Mouse (Mus musculus) embryonic fibroblast, embryonic 13.5 days (primary cell): ENCODE results near the gene D17H6S53E. TPM values are rescaled to one million over a fixed set of nuclear protein-coding genes. Genes with fewer than 3 reads are reported as not detected.

ENCODE experiments used
- H3K27ac ChIP-seq: 2 replicates; pipeline ENCODE4 v1.5.1; 2012; ENCODE audit warnings: low read length, control low read depth, inconsistent platforms; ENCODE audit not compliant: insufficient read depth
- H3K4me1 ChIP-seq: 2 replicates; pipeline ENCODE4 v1.6.1; 2011; ENCODE audit warnings: low read length; ENCODE audit not compliant: control insufficient read depth, insufficient read depth
- H3K4me3 ChIP-seq: 2 replicates; pipeline ENCODE4 v1.5.1; 2011; ENCODE audit warnings: mild to moderate bottlenecking, control low read depth, low read length; ENCODE audit not compliant: insufficient read depth
- CTCF ChIP-seq: IDR thresholded peaks from 2 replicates; pipeline ENCODE4 v1.5.1; 2011; ENCODE audit warnings: mild to moderate bottlenecking, control low read depth, low read length, moderate library complexity, borderline replicate concordance; ENCODE audit not compliant: insufficient read depth
- POLR2A ChIP-seq: IDR thresholded peaks from 2 replicates; pipeline ENCODE4 v1.6.1; 2011; ENCODE audit warnings: low read depth, mild to moderate bottlenecking, control low read depth, low read length, moderate library complexity
- polyA plus RNA-seq: library from polyadenylated mRNA; stranded (reverse); fragments of >200 nt; gene quantifications from 2 replicates; pipeline ENCODE4 v1.2.4, GENCODE M21; 2011; ENCODE audit warnings: low read depth; ENCODE audit not compliant: missing spikeins, insufficient read length

D17H6S53E gene
- polyA plus RNA-seq, 1 experiment: 16.1 TPM

DNA sequence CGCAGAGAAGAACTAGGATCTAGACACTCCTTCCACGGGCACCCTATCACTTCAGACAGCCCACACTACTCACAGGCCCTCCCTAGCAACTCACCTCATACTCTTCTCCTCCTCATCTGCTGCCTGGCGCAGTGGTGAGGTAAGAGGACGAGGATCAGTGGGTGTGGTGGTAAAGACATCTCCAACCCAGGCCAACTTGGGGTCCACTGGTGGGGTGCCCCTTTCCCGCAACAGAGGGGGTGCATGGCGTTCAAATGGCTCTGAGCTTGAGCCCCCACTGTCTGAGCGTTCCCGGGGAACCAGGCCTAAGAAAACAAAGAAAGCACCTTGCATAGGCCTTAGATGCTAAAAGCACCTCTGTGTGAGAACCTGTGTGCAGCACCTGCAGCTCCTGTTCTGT, 31.1 kb downstream of the D17H6S53E start:
- H3K4me3 ChIP-seq: no peak overlapping the region
- TF ChIP-seq CTCF (no peak), POLR2A (no peak)
- H3K4me1 ChIP-seq: no peaks in the 10 kb centered on the region; the same call in 1 of the 2 replicates
- no peak overlapping the region for H3K27ac ChIP-seq

DNA sequence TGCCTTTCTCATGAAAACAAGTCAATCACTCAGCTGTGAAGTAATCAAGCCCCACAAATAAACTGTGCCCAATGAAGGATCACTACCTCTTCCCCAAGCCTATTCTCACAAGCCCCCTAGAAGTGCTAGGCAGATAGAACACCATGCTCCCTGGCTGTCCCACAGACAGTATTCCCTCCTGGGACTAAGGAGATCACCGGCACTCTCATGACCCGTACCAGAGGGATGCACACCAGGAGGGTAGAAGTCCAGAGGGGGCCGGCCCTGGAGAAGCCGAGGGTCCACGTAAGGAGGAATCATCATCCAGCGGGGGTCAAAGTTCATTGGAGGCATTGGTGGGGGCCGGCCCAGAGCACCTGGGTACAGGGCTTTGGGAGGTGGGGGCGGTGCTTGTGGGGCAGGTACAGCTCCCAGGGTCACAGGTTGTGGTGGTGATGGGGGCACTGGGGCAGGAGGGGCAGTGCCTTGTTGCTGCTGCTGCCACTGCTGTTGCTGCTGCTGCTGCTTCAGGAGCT, 31.5 kb downstream of the D17H6S53E start:
- TF ChIP-seq CTCF: no peak
- TF ChIP-seq POLR2A: no peak
- Histone ChIP-seq H3K27ac (no peak overlapping the region), H3K4me1 (no peaks in the 10 kb centered on the region; the same call in 1 of the 2 replicates), H3K4me3 (no peak overlapping the region)

DNA sequence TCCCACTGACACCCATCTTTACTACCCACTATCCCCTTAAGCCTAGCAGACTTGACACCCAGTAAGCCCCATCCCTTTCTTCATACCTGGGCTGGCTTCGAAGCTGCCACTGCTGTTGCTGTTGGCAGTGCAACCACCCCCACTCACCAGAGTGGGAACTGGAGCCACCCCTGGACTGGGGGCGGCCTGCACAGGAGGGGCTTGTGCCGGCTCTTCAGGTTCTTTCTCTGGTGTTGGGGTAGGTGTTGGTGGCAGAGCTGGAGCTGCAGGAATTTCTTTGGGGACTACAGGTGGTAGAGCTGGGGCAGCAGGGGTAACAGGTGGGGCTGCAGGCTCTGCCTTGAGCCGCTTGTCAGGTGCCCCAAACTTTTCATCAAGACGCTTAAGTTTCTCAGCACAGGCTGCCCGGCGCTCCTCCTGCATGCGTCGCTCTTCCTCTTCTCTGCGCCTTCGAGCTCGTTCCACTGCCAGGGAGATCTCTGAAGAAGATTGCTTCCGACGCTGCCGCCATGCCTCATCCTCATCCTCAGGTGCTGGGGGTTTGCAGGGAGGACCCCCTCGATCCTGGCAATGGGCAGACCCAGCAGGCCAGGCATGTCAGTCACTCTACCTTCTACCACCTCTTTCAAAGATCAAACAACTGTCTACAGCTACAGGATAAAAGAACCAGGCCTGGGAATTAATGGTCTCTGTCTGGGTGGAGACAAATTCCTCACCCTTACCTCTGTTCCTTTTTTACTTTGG, 32.8 kb downstream of the D17H6S53E start:
- Histone ChIP-seq H3K4me1 (no peaks in the 10 kb centered on the region; the same call in 1 of the 2 replicates), H3K4me3 (no peak overlapping the region), H3K27ac (no peak overlapping the region)
- TF ChIP-seq CTCF: no peak
- no peak for TF ChIP-seq POLR2A

DNA sequence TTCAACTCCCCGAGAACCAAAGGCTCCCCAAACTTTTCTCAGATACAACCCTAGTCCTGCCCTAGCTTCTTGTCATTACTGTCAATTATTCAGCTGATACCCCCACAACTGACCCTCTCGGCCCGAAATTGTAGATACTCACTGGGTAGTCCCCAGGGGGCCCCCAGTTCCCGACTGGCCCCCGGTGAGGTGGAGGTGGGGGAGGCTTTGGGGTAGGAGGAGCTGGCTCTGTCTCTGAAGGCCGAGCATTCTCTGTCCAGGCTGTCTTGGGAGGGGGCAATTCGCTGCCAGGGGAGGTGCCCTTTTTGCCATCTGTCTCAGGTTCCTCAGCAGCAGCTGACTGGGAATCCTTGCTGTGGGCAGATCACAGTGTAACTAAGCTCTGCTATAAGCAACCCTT, 33.5 kb downstream of the D17H6S53E start:
- no peak for TF ChIP-seq POLR2A
- TF ChIP-seq CTCF: no peak
- Histone ChIP-seq H3K4me3 (no peak overlapping the region), H3K27ac (no peak overlapping the region), H3K4me1 (no peaks in the 10 kb centered on the region)

DNA sequence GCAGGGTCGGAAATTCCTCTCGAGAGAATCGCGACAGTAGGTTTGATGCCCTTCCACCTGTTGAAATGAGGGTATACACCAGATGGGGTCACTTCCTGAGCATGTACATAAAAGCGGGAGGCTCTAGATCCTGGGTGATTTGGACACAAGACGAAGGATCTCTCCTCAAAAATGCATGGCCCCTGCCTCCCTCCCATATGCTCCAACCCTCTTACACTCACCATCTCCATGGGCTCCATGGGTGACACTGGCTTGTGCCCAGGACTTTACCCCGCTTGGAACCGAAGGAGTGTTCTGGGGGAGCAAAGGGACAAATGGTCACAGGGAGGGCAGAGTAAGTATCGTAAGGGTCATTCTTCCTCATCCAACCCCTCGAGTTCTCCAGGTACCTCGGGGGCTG, 35.2 kb downstream of the D17H6S53E start:
- H3K4me3 ChIP-seq: no peak overlapping the region
- TF ChIP-seq POLR2A (no peak), CTCF (no peak)

DNA sequence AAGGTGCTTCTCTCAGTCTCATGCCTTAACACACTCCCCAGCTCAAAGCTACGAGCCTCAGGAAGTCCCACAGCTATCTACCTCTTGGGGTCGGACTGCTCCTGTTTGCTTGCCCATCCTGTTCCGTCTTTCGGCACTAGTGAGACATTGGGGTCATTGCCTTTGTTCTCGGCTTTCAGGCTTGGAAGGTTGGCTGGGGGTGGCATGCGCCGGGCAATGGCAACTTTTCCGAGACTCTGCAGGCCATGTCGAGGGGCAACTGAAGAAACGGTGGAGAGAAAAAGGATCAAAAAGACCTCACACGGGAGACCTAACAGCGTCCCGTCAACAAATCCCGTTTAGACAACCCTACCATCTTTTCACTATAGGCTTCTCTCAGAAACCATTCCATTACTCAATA, 35.9 kb downstream of the D17H6S53E start:
- Histone ChIP-seq H3K4me3 (peak overlapping the region; percentile 100), H3K27ac (no peak overlapping the region), H3K4me1 (no peaks in the 10 kb centered on the region)
- TF ChIP-seq CTCF (no peak), POLR2A (no peak)

More for the DNA sequence above, 35.2 kb downstream of the D17H6S53E start:
- H3K4me1 ChIP-seq: no peaks in the 10 kb centered on the region
- no peak overlapping the region for H3K27ac ChIP-seq

DNA sequence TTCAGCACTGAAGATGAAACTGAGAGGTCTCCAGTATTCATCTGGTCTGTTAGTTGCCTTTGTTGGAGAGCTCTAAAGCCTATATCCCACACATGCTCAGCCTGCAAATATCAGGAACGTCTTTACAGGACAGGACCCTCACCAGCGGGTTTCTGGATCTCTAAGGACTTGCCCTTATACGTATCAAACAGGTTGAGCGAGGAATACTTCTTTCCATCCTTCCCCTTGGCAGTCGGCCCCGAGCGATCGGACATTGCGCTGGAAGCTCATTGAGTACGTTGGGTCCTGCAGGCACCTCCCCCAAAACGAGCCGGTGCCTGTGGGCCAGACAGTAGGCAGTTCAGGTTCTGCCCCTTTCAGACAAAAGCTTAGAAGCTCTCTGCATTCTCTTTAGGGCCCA, 36.6 kb downstream of the D17H6S53E start:
- peak overlapping the region; percentile 100 for H3K4me3 ChIP-seq
- TF ChIP-seq CTCF (no peak), POLR2A (no peak)
- H3K4me1 ChIP-seq: no peaks in the 10 kb centered on the region
- no peak overlapping the region for H3K27ac ChIP-seq

DNA sequence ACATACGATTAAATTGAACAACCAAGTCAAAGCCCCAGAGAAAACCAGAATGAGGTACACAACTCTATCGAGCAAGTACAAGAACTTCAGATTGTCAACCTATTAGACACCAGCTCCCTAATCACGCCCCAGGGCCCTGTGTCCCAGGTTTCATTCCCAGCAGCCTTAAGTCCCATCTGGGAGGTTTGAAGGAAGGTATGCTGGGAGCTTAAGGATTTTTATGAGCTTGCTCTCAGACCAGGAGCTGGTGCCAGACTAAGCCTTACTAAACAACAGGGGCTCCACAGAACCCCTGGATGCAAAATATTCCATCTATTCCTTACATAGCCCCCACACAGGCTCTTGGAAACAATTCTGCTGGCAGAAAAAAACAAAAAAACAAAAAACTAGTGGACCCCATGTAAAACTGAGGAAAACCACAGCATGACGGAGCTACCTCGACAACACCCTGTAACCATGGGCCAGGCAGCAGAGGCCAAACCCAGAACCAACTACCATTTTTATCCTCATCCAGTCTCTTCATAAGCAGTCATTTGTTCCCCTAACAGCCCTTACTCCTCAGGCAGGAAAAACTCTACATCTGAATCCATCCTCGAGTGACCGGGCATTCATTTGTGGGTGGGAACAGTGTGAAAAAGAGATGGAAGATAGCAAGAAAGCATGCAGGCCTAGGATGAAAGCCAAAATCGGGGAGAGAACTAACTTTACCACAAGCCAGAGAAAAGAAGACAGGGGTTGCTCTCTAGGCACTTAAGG, 37.3 kb downstream of the D17H6S53E start:
- Histone ChIP-seq H3K4me3 (peak overlapping the region; percentile 100), H3K4me1 (no peaks in the 10 kb centered on the region), H3K27ac (peak overlapping the region; percentile 51)
- no peak for TF ChIP-seq POLR2A
- TF ChIP-seq CTCF: no peak

DNA sequence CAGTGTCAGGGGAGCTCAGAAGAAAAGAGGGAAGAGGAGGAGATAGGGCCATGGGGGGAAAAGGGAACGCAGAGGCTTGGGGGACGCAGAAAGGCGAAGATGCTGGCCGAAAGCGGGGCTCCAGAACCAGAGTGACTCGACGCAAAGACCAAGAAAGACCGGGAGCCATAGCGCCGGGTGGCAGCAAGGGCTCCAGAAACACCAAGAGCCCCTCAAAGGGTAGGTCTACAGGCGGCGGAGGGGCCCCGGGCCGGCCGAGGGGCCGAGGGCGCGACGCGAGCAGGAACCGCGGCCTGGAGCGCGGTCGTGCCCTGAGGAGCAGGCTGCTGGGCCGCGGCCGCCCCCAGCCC, 38.0 kb downstream of the D17H6S53E start:
- TF ChIP-seq CTCF (no peak), POLR2A (no peak)
- no peaks in the 10 kb centered on the region for H3K4me1 ChIP-seq
- peak overlapping the region; percentile 100 for H3K4me3 ChIP-seq
- peak overlapping the region; percentile 51 for H3K27ac ChIP-seq
